Mouse (Mus musculus): ENCODE data around the gene Prpf4b. TPM values are rescaled to one million over a fixed set of nuclear protein-coding genes. Genes with fewer than 3 reads are reported as not detected.
"Not testable (repeated sequence)": the region's sequence is repeated elsewhere in the genome, so short reads cannot be mapped to it uniquely, and the experiment has no call there.

Prpf4b gene
- total RNA-seq (2014; fragmentation: Nextera tagmentation): 173 and 238 TPM in 2 replicates
- total RNA-seq (2017): 269 and 276 TPM in 2 replicates

GRCm38 (mm10) chr13:34875166-34875710 is at the start of gene Prpf4b:
TSS of gene Prpf4b (plus strand) at chr13:34875302.
- peak; percentile 64 for ATAC-seq (replicated peaks; ENCODE audit: low FRiP score, low TSS enrichment, poor library complexity, severe bottlenecking)

- ATAC-seq (replicated peaks; ENCODE audit: low FRiP score, low TSS enrichment, poor library complexity, severe bottlenecking): no peak
Observed at GRCm38 (mm10) chr13:34826760-34827690, 48.1 kb upstream of the Prpf4b start.

- ATAC-seq (replicated peaks; ENCODE audit: low FRiP score, low TSS enrichment, poor library complexity, severe bottlenecking): peak; percentile 96
Observed at GRCm38 (mm10) chr13:34827988-34828882, 46.9 kb upstream of the Prpf4b start.

GRCm38 (mm10) chr13:34842851-34843250 is 32.3 kb upstream of the Prpf4b start:
- ATAC-seq (replicated peaks; ENCODE audit: low FRiP score, low TSS enrichment, poor library complexity, severe bottlenecking): no peak

GRCm38 (mm10) chr13:34850759-34851158 is 24.3 kb upstream of the Prpf4b start:
- ATAC-seq (replicated peaks; ENCODE audit: low FRiP score, low TSS enrichment, poor library complexity, severe bottlenecking): no peak

- ATAC-seq (replicated peaks; ENCODE audit: low FRiP score, low TSS enrichment, poor library complexity, severe bottlenecking): no peak
Observed at GRCm38 (mm10) chr13:34851191-34851784, 23.8 kb upstream of the Prpf4b start.

- no peak for ATAC-seq (replicated peaks; ENCODE audit: low FRiP score, low TSS enrichment, poor library complexity, severe bottlenecking)
Observed at GRCm38 (mm10) chr13:34857526-34857925, 17.6 kb upstream of the Prpf4b start.

- ATAC-seq (replicated peaks; ENCODE audit: low FRiP score, low TSS enrichment, poor library complexity, severe bottlenecking): no peak
Observed at GRCm38 (mm10) chr13:34859406-34859805, 15.7 kb upstream of the Prpf4b start.

- not testable (repeated sequence) for ATAC-seq (replicated peaks; ENCODE audit: low FRiP score, low TSS enrichment, poor library complexity, severe bottlenecking)
Observed at GRCm38 (mm10) chr13:34861166-34861565, 13.9 kb upstream of the Prpf4b start.

- ATAC-seq (replicated peaks; ENCODE audit: low FRiP score, low TSS enrichment, poor library complexity, severe bottlenecking): peak; percentile 79
Observed at GRCm38 (mm10) chr13:34864420-34865169, 10.5 kb upstream of the Prpf4b start.

- peak; percentile 89 for ATAC-seq (replicated peaks; ENCODE audit: low FRiP score, low TSS enrichment, poor library complexity, severe bottlenecking)
Observed at GRCm38 (mm10) chr13:34873801-34874681, 1.1 kb upstream of the Prpf4b start.

- not testable (repeated sequence) for ATAC-seq (replicated peaks; ENCODE audit: low FRiP score, low TSS enrichment, poor library complexity, severe bottlenecking)
Observed at GRCm38 (mm10) chr13:34874736-34875135, 366 bp upstream of the Prpf4b start.

GRCm38 (mm10) chr13:34875741-34876445 is 791 bp downstream of the Prpf4b start:
- peak; percentile 46; the same call in 1 of the 2 replicates for ATAC-seq (replicated peaks; ENCODE audit: low FRiP score, low TSS enrichment, poor library complexity, severe bottlenecking)

- 0 out of 2 replicates have a peak, but pooled peaks have one; percentile 17 for ATAC-seq (replicated peaks; ENCODE audit: low FRiP score, low TSS enrichment, poor library complexity, severe bottlenecking)
Observed at GRCm38 (mm10) chr13:34876481-34876880, 1.4 kb downstream of the Prpf4b start.

GRCm38 (mm10) chr13:34892871-34893270 is 17.8 kb downstream of the Prpf4b start:
- no peak for ATAC-seq (replicated peaks; ENCODE audit: low FRiP score, low TSS enrichment, poor library complexity, severe bottlenecking)

GRCm38 (mm10) chr13:34914614-34915013 is 39.5 kb downstream of the Prpf4b start:
- ATAC-seq (replicated peaks; ENCODE audit: low FRiP score, low TSS enrichment, poor library complexity, severe bottlenecking): no peak
